Mouse (Mus musculus): ENCODE results near the gene Wdr59.
"Not testable (repeated sequence)": the region's sequence is repeated elsewhere in the genome, so short reads cannot be mapped to it uniquely, and the experiment has no call there.

Wdr59 gene

DNA sequence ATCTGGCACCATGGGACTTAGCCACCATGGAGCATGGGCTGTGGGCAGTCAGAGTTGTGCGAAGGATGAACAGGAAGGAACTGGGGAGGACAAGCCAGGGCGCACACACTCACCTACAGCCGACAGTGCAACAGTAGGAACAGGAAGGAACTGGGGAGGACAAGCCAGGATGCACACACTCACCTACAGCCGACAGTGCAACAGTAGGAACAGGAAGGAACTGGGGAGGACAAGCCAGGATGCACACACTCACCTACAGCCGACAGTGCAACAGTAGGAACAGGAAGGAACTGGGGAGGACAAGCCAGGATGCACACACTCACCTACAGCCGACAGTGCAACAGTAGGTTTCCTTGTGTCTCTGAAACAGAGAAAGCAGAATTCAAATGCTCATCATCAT, 23.6 kb downstream of the Wdr59 start:
- in situ Hi-C loops (cut with MboI; ENCODE audit: low sequenced_read_pairs) = not testable (repeated sequence)

DNA sequence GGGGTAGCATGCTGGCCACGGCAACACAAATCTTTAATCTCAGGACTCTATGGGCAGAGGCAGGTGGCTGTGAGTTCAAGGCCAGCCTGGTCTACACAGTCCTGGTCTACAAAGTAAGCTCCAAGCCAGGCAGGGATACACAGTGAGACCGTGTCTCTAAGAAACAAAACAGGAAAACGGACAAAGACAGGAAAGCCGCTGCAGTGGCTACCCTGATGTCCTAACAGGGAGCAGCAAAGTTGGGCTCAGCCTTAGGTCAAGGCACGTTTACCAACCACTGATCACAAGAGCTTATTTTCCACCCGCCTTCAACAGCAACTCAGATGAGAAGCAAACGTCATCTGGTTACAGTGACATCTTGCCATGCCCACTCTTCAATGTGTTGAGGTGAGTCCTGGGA, 25.6 kb downstream of the Wdr59 start:
- in situ Hi-C loops (cut with MboI; ENCODE audit: low sequenced_read_pairs) = no loop called here

DNA sequence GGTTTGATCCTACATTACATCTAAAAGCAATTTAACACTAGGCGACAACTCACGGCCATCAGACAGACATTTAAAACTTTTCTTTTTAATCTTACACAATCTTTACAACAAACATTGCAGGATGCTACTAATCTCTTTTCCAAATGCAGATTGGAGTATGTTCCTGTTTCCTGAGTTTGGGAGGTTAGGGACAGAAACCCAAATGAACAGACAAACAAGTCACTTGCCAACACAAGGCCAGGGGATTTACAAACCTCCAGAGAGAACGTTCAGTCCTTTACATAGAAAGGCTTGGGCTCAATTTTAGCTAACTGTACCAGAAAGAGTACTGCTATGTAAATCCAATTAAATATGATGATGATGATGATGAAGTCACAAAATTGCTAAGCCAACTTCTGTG, 28.7 kb downstream of the Wdr59 start:
- in situ Hi-C loops (cut with MboI; ENCODE audit: low sequenced_read_pairs) = no loop called here

DNA sequence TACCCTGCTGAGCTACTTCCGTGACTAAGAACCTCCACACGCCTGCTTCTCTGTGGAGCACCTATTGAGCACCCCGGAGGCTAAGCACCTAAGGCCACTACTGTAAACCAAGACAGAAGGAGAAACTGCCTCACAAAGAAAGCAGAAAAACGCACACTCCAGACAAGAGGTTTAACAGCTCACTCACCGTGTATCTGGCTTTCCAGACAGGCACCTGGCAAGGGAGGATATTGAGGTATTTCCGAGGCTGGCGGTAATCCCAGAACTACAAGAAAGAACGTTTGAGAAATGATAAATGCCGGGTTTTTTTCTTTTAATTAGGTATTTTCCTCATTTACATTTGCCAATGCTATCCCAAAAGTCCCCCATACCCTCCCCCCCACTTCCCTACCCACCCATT, 29.4 kb downstream of the Wdr59 start:
- in situ Hi-C loops (cut with MboI; ENCODE audit: low sequenced_read_pairs) = no loop called here

DNA sequence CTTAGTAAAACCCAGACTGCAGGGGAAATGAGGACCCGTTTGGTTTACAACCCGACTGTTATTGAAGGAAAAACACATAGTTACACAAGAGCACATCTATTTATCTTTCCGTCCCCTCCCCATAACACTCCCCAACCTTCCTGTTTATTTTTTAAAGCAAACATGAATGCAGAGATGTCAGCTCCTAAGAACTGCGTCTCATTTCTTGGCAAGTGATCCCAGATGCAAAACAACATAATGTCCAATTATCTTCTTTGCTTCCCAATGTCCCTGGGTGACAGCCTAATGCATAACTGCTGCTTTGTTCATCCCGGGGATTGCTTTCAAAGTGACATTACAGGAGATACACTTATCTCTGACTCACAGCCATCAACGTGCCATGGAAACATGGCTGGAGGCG, 30.7 kb downstream of the Wdr59 start:
- in situ Hi-C loops (cut with MboI; ENCODE audit: low sequenced_read_pairs) = no loop called here

DNA sequence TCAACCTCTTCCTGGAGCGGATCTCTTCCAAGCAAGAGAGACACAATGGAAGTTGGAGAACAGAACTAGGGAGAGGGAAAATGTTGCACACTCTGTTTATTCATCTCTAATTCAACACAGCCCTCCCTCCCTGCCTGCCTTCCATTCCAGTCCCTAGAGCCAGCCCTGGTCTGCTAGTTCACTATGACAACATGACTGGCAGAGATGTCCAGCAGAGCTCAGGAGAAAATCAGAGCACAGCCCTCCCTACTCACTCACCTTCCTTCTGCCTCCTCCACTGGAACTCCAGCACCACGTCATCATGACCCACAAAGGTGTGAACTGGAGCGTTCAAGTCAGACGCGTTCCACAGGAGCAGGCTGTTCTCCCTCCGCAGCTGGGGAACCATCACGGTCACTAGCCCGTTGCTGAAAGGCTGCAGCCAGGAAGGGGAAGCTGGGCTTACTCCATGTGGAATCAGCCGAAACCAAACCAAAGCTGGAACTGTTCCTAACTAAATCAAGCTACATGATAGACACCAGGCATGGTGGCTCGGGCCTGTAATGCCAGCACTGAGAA, 31.8 kb downstream of the Wdr59 start:
- in situ Hi-C loops (cut with MboI; ENCODE audit: low sequenced_read_pairs) = no loop called here

DNA sequence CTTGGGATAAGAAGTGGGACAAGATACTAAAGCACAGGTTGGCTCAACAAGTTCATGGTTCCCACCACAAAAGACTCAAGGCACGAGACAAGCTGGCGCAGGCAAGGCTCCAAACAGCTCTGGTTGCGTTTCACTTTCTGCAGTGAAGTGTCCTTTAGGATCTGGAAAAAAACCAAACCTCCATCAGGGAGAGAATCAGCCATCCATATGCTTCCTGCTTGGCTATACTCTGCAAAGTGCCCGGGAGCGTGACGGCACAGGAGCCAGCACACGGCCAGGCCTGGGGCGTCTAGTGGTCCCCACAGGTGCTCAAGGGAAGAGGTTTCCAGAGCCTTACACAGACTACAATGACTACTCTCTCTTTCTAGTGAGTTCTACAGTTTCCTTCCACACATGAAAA, 41.2 kb downstream of the Wdr59 start:
- in situ Hi-C loops (cut with MboI; ENCODE audit: low sequenced_read_pairs) = no loop called here

DNA sequence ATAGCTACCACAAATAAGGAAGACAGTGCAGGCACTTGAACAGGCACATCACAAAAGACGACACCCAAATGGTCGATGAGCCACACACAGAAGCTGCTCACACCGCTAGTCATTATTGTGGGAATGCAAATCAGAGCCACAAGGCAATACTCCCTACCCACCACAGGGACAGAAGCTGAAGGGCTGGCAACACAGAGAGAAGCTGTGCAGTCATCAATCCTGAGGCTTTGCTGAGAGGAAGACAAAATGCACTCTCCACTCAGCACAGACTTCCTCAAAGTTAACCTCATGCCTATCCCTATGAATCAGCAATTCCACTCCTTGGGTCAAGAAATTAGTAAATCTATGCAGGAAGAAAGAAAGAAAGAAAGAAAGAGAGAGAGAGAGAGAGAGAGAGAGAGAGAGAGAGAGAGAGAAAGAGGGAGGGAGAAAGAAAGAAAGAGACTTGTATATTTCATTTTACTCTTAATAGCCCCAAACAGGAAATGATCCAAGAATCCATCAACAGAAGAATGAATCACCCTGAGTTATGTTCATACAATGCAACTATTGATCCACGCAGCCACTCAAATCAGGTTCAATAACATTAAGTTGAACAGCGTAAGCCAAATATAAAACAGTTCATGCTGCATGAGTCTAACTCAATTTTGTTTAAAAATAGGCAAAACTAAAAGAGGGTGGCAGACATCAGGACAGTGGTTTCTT, 44.0 kb downstream of the Wdr59 start:
- in situ Hi-C loops (cut with MboI; ENCODE audit: low sequenced_read_pairs) = no loop called here

DNA sequence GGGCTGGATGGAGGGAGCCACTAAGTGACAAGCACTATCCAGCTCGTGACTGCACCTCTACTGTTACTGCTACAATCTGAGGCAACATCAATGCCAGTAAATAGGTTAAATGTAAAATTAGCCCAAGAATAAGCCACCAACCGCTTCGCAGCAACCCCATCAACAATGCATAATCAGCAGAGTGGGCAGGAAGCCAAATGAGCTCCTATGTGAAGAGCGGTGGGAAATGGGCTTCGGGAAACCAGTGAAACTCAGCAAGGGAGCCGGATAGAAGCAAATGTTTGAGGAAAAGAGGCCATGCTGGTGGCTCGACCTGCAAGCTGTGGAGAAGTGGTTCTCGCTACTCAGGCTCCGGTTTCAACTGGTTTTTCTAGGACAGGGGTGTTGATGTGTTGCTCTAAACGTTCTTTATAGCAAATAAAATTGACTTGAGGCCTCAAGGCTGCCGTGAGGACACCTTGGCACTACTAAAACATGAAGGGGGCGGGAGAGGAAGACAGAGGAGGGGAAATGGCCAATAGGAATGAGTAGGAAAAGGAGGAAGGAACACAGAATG, 50.3 kb downstream of the Wdr59 start:
- in situ Hi-C loops (cut with MboI; ENCODE audit: low sequenced_read_pairs) = no loop called here

DNA sequence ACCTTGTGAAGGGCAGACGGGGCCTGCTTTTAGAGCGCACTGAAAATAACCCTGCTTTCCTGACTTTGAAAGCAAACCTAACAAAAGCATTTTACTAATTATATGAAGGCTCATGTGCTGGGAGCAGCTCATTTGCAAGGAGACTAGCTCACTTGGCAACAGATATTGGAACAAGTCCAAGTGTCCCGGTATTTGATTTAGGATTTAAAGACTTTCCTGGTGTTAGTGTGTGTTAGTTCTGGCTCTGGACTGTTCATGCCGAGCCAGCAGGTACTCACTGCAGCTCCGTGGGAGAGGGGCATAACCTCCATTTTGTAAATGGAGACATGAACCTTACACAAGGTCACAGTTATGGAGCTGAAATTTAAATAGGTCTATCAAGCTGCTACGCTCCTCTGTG, 52.9 kb downstream of the Wdr59 start:
- in situ Hi-C loops (cut with MboI; ENCODE audit: low sequenced_read_pairs) = no loop called here

DNA sequence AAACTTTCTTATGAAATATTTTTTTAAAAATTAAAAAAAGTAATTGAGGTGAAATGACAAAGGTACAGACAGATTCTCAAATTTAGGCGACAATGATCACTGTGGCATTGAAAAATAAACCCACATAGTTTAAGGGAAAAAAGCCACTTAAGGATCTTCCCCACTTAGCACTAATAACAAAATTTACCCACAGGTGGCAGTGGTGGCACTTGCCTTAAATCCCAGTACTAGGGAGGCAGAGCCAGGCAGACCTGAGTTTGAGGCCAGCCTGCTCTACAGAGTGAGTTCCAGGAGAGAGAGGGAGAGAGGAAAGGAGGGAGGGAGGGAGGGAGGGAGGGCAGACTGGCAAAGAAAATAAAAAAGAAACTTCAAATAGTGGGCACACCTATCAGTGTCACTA, 56.6 kb downstream of the Wdr59 start:
- in situ Hi-C loops (cut with MboI; ENCODE audit: low sequenced_read_pairs) = no loop called here

DNA sequence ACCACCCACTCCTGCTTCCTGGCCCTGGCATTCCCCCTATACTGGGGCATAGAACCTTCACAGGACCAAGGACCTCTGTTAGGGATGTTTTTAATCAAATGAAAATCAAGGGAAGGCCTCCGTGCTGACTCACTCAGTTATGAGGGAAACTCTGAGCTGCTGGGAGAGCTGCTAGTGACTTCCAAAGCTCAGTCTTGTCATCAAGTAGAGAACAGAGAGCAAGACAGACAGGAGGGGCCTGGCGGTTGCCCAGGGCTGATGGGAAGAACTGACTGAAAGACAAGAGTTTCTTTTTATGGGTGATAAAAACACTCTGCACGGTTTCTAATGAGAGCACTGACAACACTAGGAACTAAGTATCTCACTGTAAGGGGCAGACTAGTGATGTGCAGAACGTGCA, 57.4 kb downstream of the Wdr59 start:
- in situ Hi-C loops (cut with MboI; ENCODE audit: low sequenced_read_pairs) = no loop called here

DNA sequence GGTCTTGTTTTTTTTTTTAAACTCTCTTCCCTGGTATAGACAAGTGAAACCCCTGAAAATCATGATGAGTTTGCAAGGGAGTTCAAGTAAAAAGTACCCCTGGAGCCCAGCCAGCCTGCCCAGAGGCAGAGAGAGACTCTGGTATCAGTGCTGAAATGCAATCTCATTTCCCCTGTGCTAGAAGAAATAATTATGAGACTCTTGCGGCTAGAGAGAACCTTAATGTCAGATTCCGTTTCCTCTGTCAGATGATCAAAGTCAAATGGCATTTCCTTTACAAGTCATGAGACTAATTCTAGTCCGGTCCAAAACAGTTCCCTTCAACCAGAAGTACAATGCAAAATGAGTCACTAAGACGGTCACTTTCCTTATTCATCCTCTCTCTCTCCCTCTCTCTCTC, 72.2 kb downstream of the Wdr59 start:
- in situ Hi-C loops (cut with MboI; ENCODE audit: low sequenced_read_pairs) = loop anchor here (5.0 kb wide), 1 partner anchor 97 kb away; no protein-coding TSS in a partner anchor

DNA sequence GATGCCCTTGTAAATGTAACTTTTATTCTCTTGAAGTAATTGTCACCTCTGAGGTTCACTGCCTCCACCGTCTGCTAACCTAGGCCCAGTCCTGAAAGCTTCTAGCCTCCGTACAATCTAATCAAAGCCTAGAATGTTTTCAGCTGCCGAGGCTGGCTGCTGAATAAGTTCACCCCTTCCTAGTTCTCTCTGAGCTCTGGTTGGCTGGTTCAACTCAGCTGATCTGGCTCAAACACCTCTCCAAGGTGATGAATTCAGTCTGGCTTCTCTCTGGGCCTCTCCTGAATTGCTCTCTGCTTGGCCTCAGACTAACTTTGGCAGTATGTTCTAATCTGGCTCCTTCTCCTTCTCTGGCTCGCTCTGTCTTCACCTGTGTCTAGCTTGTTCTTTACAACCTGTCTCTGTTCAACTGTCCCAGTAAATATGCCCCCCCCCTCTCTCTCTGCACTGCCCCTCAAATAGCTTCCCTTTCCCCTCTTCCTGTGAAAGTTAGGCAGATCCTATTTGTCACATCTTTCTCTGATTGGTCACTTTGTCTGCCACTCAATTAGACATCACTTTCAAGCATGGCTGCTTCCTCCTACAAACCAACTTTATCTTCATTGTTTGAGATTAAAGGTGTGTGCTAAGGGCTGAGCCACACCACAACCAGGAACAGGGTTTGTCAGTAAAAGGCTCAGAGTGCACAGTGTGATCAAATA, 75.8 kb downstream of the Wdr59 start:
- in situ Hi-C loops (cut with MboI; ENCODE audit: low sequenced_read_pairs) = loop anchor here (5.0 kb wide), 1 partner anchor 94 kb away; no protein-coding TSS in a partner anchor

DNA sequence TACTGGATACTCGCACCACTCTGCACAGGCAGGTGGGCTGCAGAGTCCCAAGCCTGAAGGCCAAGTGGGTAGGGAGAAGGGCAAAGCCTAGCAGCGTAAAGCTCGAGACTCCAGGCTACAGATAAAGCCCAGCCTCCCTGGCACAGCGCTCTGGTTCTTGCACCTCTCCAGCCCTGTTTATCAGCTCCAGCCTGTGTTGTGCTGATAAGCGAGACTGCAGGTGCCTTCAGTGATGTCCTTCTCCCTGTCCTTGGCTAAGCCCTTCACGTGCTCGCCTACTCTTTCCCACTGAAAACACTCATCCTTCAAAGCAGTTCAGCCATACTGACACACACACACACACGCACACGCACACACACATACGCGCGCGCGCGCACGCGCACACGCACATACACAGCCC, 76.3 kb downstream of the Wdr59 start:
- in situ Hi-C loops (cut with MboI; ENCODE audit: low sequenced_read_pairs) = loop anchor here (5.0 kb wide), 1 partner anchor 93 kb away; no protein-coding TSS in a partner anchor

DNA sequence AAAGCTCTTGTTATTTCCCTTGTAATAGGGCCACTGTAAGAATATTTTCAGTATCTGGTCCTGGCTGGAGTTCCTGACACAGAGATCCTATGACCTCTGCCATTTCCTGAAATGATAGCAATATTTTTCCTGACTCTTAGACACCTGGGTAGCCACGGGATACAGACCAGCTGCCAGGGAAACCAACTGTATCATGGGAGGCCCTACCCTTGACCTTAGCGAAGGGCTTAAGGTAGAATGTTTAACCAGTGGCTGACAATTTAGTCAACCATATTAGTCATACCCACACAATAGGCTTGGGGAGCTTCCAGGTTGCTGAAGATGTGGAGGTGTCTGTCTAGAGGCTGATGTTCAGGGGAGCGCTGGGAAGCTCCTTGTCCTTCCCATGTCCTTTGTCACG, 77.6 kb downstream of the Wdr59 start:
- in situ Hi-C loops (cut with MboI; ENCODE audit: low sequenced_read_pairs) = no loop called here

DNA sequence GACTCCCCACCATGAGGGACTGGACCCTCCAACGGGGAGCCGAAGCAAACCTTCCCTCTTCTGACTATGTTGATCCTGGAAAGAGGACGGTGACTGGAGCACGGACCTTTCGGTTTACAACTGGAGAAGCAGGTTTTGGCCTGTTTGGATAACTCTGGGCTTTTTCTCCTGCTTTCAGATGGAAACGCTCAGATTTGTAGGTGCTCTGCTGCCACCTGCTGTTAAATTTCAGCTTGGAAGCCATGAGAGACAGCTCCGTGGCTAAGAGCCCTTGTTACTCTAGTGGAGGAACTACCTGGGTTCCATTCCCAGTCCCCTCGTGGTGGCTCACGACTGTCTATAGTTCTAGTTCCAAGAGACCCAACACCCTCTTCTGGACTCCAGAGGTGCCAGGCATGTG, 82.7 kb downstream of the Wdr59 start:
- in situ Hi-C loops (cut with MboI; ENCODE audit: low sequenced_read_pairs) = no loop called here

DNA sequence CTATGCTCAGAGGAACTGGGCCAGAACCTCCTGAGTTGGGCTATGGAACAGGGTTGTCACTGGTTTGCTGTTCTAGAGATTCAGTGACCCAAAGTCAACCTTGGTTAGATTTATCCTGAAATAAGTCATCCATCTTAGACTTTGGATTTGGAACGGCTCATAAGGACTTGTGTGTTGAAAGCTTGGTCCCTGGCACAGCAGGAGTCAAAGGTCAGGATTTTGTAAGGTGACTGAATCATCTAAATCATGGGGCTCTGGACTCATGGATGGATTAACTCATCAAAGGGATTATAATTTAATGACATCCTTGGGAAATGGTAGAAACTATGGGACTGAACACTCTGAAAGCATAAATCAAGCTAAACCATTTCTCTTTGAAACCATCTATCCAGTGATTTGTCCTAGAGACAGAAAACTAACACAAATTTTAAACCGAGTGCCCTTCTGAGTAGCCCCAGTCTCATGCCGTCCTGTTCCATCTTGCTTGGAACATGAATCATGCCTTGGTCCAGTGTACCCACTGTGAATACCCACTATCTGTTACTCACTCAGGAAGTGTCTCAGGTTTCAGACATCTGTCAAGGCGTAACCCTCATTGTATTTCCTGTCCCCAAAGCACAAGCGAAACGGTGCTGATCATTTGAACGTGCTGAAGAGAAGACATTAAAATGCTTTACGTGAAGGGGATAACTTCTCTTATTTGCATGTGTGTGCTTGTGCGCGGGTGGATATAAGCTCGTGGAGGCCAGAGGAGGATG, 86.6 kb downstream of the Wdr59 start:
- in situ Hi-C loops (cut with MboI; ENCODE audit: low sequenced_read_pairs) = no loop called here

DNA sequence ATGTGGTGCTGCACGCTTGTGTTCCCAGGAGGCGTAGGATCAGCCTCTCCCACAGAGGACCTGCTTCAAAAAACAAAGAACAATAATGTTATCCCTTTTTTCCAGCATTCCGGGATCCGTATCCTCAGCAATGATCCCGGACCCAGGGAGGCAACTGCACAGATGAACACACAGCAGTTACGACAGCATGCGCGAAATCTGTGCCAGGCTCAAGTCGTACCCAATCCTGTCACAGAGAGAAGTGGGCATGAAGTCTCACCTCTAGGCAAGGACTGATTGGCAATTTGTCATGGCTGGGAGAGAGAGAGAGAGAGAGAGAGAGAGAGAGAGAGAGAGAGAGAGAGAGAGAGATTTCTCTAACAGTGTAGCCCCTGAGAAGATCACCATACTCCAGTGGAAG, 97.2 kb downstream of the Wdr59 start:
- in situ Hi-C loops (cut with MboI; ENCODE audit: low sequenced_read_pairs) = no loop called here

DNA sequence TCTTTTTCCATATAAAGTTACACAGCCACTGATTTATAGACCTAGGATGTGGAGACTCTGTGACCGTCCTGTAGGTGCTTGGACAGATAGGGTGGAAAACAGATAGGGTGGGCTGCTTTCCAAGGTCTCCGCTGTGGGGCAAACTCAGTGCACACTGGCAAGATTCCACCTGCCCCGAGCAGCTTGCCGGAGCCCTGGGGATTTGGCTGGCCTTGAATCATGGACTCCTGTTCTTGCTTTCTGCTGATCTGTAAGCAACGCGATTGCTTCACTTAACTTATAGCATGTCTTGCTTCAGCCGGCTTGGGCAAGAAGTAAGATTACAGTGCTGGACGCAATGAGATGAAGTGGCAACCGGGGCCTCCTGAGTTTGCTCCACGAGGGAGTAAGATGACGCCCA, 97.7 kb downstream of the Wdr59 start:
- in situ Hi-C loops (cut with MboI; ENCODE audit: low sequenced_read_pairs) = no loop called here

DNA sequence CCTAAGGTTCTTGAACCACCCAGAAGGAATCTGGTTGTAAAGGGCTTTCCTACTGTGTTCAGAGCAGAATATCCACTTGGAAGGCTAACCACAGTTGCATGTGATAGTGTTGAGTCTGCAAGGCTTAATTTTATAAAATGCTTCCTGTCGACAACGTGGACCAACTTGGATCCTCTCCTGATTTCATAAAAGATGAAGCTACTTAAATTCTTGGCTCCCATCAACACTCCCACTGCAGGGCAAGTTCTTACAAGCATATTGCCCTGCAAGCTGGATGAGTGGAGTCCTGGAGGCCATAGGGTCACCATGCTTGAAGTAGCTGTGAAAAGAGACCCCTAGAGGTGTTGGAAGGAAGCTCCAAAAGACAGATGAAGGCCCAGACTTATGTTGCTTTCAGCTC, 99.3 kb downstream of the Wdr59 start:
- in situ Hi-C loops (cut with MboI; ENCODE audit: low sequenced_read_pairs) = no loop called here

Data from CH12F3 (cell line).